Mouse (Mus musculus) G1E (cell line): ENCODE results near the gene 8030474K03Rik.

Experiments used
- CTCF ChIP-seq: IDR thresholded peaks from 2 replicates; pipeline ENCODE4 v1.5.1; 2012; ENCODE audit warnings: low read depth, low read length, inconsistent platforms, mixed read lengths
- GATA1 ChIP-seq: IDR thresholded peaks from 2 replicates; pipeline ENCODE4 v1.6.1; 2012; ENCODE audit warnings: borderline replicate concordance, low read length, inconsistent platforms, mixed read lengths
- GATA2 ChIP-seq: IDR thresholded peaks from 2 replicates; pipeline ENCODE4 v1.6.1; 2012; ENCODE audit warnings: low read depth, low read length, inconsistent platforms, borderline replicate concordance
- POLR2AphosphoS5 ChIP-seq: IDR thresholded peaks from 2 replicates; pipeline ENCODE4 v1.6.1; 2012; ENCODE audit warnings: low read depth, low read length, inconsistent platforms; ENCODE audit not compliant: insufficient replicate concordance
- TAL1 ChIP-seq: conservative IDR thresholded peaks from 2 replicates; pipeline ENCODE4 v1.6.1; 2012; ENCODE audit warnings: low read depth, low read length, inconsistent platforms, mixed read lengths

- TF ChIP-seq CTCF (no peak), POLR2AphosphoS5 (no peak), GATA1 (no peak), TAL1 (no peak), GATA2 (no peak)
Measured at GRCm38 (mm10) chrX:101805512-101805911, 11.1 kb downstream of the 8030474K03Rik start.
